Mouse (Mus musculus) adrenal gland, postnatal 36 days (tissue): Measurements from ENCODE around the gene Tnfaip8l2. TPM values are rescaled to one million over a fixed set of nuclear protein-coding genes. Genes with fewer than 3 reads are reported as not detected.

Source experiments
- DNase-seq, 2 experiments: peaks; one replicate each; pipeline ENCODE4 v3.0.0; 2021; ENCODE audit warnings: mixed read lengths in 1 of 2
- long read RNA-seq, 2 experiments: library from polyadenylated mRNA; stranded (forward); transcript quantifications; one replicate each; pipeline ENCODE4 v2.0.0; 2021; ENCODE audit warnings: borderline sequencing depth in 2 of 2
- total RNA-seq, 2 experiments: library from RNA; stranded (reverse); gene quantifications; 2 replicates each; pipeline ENCODE4 v1.2.3; 2021

The Tnfaip8l2 gene
- 1 to 10 TPM; 1.8 to 2.1 TPM for total RNA-seq
- long read RNA-seq, experiment 1, partial matches to known transcripts, result 0 of 1 reads
- long read RNA-seq, experiment 1, other reads (novel, unspliced or antisense), result 1 of 1 reads
- long read RNA-seq, experiment 2, result 0 reads

GRCm38 (mm10) chr3:95141952-95142616, at the start of gene Tnfaip8l2:
Gene Tnfaip8l2, minus strand, starts transcription at chr3:95142360.
- peak in 1 of 2 experiments; percentile 38 for DNase-seq

- peak in 1 of 2 experiments; percentile 8 for DNase-seq
Measured at GRCm38 (mm10) chr3:95186888-95187287, 44.7 kb upstream of the Tnfaip8l2 start.

GRCm38 (mm10) chr3:95186100-95186499, 43.9 kb upstream of the Tnfaip8l2 start:
- DNase-seq, result no peak

GRCm38 (mm10) chr3:95184796-95185577, 42.8 kb upstream of the Tnfaip8l2 start:
- no peak for DNase-seq

- peak; percentile 63 to 64 for DNase-seq
Measured at GRCm38 (mm10) chr3:95181841-95182240, 39.7 kb upstream of the Tnfaip8l2 start.

GRCm38 (mm10) chr3:95179890-95180289, 37.7 kb upstream of the Tnfaip8l2 start:
- no peak for DNase-seq

- no peak for DNase-seq
Measured at GRCm38 (mm10) chr3:95178948-95179347, 36.8 kb upstream of the Tnfaip8l2 start.

GRCm38 (mm10) chr3:95177583-95177982, 35.4 kb upstream of the Tnfaip8l2 start:
- no peak for DNase-seq

GRCm38 (mm10) chr3:95176500-95176899, 34.3 kb upstream of the Tnfaip8l2 start:
- DNase-seq, result no peak

GRCm38 (mm10) chr3:95174011-95174592, 31.9 kb upstream of the Tnfaip8l2 start:
- peak; percentile 89 to 91 for DNase-seq

- DNase-seq, result peak; percentile 38 to 53
Measured at GRCm38 (mm10) chr3:95173256-95173949, 31.2 kb upstream of the Tnfaip8l2 start.

GRCm38 (mm10) chr3:95172526-95173255, 30.5 kb upstream of the Tnfaip8l2 start:
- no peak for DNase-seq

- no peak for DNase-seq
Measured at GRCm38 (mm10) chr3:95171105-95171504, 28.9 kb upstream of the Tnfaip8l2 start.

GRCm38 (mm10) chr3:95169996-95170395, 27.8 kb upstream of the Tnfaip8l2 start:
- no peak for DNase-seq

- no peak for DNase-seq
Measured at GRCm38 (mm10) chr3:95164840-95165239, 22.7 kb upstream of the Tnfaip8l2 start.

- DNase-seq, result no peak
Measured at GRCm38 (mm10) chr3:95164256-95164550, 22.0 kb upstream of the Tnfaip8l2 start.

- DNase-seq, result no peak
Measured at GRCm38 (mm10) chr3:95163419-95164255, 21.5 kb upstream of the Tnfaip8l2 start.

- no peak for DNase-seq
Measured at GRCm38 (mm10) chr3:95162345-95162628, 20.1 kb upstream of the Tnfaip8l2 start.

- DNase-seq, result no peak
Measured at GRCm38 (mm10) chr3:95161618-95162344, 19.6 kb upstream of the Tnfaip8l2 start.

GRCm38 (mm10) chr3:95161041-95161551, 18.9 kb upstream of the Tnfaip8l2 start:
- DNase-seq, result no peak
